Mouse (Mus musculus): ENCODE data around the gene Dpysl5.
"Not testable (repeated sequence)": the region's sequence is repeated elsewhere in the genome, so short reads cannot be mapped to it uniquely, and the experiment has no call there.

Gene Dpysl5

DNA sequence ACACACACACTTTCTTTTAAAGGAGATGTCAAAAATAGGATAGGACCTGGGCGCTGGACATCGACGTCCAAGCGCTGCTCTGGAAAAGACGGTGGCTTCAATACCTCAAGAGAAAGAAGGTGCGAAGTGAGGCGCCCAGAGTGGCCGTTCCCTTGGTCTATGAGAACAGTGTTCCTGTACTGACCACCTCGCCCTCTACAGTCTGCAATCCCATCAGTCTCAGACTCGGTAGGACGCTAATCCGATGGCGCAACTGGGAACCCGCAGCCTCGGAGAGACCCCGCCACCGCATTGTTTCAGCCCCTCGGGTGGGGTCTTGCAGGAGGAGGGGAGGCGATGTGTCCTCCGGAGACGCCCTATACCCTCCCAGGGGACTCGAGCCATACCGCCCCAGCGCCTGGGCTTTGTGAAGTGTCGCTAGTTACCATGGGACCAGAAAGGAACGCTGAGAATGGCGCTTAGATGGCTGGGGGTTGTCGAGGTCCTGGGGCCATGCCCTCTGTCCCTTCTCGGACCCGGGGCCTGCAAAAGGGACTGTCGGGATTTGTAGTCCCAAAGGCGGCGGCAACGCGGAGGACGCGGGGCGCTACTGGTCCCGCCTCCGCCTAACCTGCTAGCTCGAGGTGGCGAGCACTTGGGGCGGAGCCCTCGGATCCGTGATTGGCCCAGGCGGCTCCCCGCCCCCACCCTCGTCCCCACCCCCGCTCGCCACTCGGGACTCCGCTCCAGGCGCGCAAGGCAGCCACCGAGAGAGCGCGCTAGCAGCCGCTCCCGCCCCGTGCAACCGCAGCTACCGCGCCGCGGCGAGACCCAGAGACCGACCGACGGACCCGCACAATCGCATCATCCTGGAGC lies at the start of gene Dpysl5:
Gene Dpysl5 (plus strand): TSS at position 418 of the 855 bp plus-strand sequence.
- peak; percentile 55 to 62 for DNase-seq (ENCODE audit: low spot score in 2 of 2)

DNA sequence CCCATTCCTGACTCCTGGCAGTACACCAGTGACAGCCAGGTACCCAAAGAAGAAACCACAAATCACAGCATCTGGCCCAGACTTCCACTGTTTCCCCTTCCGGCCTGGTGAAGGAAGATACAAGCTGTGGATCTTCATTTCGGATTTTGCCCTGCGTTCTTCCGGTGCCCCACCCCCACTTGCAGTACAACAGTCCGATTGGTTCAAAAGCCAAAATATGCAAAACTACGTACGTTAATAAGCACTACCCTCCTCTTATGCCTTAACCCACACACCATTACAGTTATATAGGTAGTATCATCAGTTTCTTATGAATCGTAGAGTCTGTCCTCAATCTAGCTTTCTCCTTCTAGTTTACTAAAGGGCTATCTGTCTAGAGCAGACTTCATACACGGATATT lies 46.0 kb upstream of the Dpysl5 start:
- DNase-seq (ENCODE audit: low spot score in 2 of 2): no peak

DNA sequence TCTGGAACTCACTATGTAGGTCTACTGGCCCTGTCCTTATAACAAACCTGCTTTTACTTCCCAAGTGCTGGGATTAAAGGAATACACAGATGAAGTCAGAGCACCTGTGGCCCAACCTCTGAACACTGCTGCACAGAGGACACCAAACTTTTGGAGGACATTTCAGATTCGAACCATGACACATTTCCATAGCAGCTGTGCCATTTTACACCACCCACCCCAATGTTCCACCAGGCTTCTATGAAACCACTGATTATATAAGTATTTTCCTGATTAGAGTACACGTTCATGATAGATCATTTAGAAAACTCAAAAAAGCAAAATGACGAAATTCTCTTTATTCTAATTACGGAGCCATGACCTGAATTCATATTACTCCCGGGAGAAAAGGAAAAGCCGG lies 45.4 kb upstream of the Dpysl5 start:
- DNase-seq (ENCODE audit: low spot score in 2 of 2): peak in 1 of 2 experiments; percentile 15

DNA sequence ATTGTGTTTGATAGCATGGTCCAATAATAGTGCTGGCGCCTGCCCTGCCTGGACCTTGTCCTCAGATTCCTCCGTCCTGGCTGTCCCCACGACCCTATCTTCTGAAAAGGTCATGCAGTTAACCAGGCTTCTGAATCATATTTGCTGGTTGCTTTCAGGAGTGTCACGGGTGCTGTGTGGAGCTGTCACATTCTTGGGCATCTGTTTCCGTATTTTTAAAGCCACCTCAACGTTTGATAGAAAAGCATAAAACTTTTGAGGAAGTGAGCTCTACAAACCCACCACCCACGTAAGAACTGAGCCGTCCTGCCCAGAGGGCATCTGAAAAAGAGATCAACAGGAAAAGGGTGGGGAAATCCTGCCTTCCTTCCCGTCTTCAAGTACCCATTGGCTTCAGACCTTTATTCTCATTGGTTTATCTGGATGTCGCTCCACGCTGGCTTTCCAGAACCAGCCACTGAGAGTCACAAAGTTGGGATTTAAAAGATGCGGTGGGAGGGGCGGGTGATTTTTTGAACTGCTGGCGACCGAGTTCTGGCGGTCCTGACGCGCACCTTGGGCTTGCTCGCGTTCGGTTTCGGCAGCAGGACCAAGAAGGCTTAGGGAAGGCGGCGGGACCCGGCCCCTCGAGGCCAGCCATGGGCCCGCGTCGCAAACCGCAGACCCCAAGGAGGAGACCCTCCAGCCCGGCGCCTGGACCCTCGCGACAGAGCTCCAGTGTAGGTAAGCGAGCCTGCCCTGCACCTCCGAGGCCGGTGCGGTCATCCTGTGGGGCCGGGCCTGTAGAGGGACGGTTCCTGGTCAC lies 44.8 kb upstream of the Dpysl5 start, which contains the start of gene Cenpa:
Gene Cenpa (plus strand): TSS at position 387 of the 805 bp plus-strand sequence.
- DNase-seq (ENCODE audit: low spot score in 2 of 2): peak; percentile 94 to 96

DNA sequence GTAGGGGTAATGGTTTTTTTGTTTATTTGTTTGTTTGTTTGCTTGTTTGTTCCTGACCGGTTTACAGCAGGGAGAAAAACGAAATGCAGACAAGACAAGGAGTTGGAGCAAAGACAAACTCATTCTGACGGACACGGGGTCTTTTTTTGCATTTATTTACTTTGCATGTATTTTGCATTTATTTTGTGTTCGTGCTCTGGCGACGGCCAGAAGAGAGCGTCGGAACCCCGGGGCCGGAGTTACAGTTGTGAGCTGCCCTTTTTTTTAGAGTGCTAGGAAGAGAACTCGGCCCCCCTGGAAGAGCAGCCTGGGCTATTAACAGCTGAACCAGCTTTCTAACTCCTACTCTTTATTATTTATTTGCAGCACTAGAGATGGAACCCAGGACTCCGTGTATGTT lies 44.1 kb upstream of the Dpysl5 start:
- DNase-seq (ENCODE audit: low spot score in 2 of 2): peak in 1 of 2 experiments; percentile 17

DNA sequence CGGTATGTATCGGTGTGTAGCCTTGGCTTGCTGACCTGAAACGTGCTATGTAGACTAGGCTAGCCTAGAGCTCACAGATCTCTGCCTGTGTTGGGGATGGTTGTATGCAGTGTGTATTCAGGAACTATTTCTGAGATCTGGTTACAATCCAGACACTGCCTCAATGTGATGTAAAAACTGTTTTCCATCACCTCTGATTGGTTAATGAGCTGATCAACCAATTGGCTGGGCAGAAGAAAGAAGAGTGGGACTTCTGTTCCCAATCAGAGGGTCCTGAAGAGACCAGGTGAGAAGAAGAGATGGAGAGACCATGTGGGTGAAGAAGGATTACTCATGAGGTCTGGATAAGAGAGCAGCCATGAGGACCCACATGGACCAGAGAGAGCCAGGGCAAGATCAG lies 43.7 kb upstream of the Dpysl5 start:
- no peak for DNase-seq (ENCODE audit: low spot score in 2 of 2)

DNA sequence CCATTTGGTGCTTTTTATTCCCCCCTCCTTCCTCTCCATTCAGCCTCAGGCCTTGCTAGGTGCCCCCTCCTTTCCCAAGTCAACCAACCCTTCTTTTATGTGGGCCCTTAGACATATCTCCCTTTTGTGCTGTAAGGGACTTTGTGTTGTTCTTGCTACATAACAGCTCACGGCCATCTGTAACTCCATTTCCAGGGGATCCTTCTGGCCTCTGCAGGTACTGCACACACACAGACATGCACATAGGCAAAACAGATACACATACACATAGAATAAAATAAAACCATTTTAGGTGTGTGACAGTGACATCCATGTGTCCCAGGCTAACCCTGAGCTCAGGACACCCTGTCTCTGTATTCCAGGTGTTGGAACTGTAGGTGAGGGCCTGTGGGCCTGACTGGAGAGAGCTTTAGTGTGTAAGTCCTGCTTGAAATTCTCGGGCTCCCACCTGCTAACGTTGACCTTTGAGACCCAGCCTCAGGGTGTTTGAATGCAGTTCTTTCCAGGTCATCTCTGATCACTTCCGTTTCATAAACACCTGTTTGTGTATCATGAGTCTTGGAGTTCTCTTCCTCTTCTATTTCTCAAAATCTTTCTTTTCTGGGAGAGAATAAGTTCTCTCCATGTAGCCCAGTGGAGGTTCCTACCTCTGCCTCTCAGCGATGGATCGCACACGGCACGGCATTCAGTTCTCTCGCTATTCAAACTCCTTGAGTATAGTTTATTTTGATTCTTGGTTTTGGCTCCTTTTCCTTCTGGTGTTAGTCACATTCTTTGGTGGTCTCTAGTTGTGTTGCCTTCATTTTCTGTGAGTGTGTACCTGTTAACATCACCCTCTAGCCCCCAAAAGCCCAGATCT lies 42.5 kb upstream of the Dpysl5 start:
- DNase-seq (ENCODE audit: low spot score in 2 of 2): no peak

DNA sequence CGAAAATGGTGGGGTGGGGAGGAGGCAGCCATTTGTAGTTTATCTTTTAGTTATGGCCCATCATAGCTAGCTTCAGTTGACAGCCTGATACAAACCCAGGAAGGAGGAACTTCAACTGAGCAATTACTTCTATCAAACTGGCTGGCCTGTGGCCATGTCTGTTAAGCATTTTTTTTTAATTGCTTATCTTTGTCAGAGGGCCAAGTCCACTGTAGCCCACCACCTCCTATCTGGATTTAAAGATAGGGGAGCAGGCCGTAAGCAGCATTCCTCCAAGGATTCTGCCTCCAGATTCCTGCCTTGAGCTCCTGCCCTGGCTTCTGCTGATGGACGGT lies 41.9 kb upstream of the Dpysl5 start:
- no peak for DNase-seq (ENCODE audit: low spot score in 2 of 2)

DNA sequence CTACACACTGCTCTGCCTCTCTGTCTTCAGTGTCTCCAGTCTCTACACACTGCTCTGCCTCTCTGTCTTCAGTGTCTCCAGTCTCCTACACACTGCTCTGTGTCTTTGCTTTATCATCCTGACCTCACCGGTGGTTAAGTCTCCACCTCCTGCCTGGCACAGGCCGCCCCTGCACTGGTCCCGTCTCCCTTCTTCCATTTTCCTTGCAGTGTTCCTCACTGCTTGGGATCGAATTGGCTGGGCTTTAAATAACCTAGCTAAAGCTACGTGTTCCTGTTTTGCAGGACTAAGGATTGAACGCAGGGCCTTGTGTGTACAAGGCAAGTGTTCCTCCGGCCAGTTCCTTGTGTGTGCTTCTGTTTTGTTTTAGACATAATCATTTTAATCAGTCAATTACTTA lies 41.3 kb upstream of the Dpysl5 start:
- DNase-seq (ENCODE audit: low spot score in 2 of 2): no peak

DNA sequence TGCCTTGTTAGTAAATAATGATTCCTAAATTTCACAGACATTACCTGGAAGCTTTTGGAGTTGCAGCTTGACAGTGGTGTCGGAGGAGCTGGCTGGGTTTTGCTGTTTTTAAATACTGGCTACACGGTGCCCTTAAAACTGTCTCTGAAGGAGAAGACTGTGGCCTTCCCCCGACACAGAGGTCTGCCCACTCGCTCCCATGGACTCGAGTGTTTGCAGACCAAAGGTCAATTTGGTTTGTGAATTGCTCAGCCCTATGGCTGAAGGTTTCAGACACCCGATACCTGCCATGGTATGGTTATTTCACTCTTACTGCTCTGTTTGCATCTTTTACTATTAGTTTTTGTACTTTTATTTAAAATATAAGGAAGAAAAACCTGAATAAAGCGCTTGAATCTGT lies 37.4 kb upstream of the Dpysl5 start:
- DNase-seq (ENCODE audit: low spot score in 2 of 2): no peak

DNA sequence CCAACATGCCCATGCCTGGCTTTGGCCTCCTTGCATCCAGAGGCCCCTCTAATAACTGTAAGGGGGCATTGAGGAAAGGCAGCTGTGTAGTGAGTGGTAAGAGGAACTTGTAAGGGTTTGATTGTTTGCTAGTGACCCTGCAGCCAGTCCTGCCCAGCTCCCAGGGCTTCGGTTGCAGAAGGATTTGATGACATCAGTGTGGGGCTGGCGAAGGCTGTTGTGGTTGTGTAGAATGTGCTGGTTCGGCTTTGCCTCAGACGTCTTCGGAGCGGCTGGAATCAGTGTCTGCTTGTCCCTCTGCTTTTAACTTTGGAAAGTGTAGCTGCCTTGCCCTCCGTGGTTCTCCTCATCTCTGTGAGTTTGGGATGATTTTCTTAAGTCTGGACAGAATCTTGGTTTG lies 34.6 kb upstream of the Dpysl5 start:
- DNase-seq (ENCODE audit: low spot score in 2 of 2): no peak

DNA sequence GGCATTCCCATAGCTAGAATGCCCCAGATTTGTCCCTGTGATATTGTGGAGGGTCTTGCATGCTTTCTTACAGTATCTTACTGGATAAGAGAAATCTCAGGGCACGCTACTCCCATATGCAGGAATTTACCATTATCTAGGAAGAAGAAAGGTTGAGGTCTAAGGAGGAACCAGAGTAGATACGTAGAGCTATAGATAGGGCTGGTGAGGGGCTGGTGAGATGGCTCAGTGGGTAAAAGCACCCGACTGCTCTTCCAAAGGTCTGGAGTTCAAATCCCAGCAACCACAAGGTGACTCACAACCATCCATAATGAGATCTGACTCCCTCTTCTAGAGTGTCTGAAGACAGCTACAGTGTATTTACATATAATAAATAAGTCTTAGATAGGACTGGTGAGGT lies 33.3 kb upstream of the Dpysl5 start:
- not testable (repeated sequence) for DNase-seq (ENCODE audit: low spot score in 2 of 2)

DNA sequence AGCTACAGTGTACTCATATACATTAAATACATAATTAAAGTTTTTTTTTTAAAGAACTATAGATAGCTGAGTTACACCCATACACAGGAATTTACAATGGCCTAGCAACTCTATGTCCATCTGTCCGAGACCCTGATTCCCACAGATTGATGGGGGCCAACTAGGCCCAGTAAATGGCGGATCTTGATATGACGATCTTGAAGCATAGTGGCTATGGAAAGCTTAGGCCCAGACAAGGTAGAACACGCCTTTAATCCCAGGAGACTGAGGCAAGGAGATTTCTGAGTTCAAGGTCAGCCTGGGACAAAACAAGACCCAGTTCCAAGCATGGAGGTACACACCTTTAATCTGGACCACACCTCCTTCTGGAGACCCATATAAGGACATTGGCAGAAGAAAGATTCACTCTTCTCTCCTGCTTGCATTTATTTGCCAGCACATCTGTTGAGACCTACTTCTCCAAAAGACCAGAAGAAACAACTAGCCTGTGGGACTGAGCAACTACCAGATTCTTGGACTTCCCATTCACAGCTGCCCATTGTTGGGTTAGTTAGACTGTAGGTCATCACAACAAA lies 32.6 kb upstream of the Dpysl5 start:
- no peak for DNase-seq (ENCODE audit: low spot score in 2 of 2)

DNA sequence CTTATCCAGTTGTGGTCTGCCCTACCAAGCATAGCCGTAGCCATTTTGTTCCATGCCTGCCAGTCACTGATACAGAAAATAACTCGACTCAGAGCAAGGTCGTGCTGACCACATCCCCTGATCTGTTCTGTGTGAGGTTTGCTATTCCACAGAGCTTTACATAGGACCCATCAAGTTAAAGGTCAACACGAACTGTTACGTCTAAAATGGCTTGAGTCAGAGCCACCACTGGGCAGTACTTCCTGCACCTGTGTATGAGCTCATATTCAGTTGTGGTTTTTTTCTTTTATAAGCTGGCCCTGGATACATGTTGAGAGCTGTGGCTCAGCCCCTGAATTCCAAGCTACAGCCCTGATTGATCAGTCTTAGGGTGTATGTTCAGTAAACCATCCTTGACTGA lies 31.8 kb upstream of the Dpysl5 start:
- DNase-seq (ENCODE audit: low spot score in 2 of 2): no peak

DNA sequence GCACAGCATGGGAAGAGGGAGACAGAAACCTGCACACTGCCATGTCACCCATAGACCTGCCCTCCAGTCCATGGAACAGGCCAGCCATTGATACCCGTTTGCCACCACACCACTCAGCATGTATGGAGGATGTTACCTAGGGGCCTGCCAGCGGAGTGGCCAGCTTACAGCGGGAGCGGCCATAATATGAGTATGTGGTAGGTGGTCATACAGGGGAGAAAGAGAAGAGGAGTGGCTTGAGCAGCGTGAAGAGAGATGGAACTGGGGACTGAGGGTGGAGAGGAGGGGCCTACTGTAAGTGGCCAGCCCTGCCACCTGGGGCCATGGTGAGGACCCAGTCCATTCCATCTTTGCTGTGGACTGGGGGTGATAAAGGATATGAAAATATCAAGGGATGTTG lies 29.4 kb upstream of the Dpysl5 start:
- DNase-seq (ENCODE audit: low spot score in 2 of 2): no peak

DNA sequence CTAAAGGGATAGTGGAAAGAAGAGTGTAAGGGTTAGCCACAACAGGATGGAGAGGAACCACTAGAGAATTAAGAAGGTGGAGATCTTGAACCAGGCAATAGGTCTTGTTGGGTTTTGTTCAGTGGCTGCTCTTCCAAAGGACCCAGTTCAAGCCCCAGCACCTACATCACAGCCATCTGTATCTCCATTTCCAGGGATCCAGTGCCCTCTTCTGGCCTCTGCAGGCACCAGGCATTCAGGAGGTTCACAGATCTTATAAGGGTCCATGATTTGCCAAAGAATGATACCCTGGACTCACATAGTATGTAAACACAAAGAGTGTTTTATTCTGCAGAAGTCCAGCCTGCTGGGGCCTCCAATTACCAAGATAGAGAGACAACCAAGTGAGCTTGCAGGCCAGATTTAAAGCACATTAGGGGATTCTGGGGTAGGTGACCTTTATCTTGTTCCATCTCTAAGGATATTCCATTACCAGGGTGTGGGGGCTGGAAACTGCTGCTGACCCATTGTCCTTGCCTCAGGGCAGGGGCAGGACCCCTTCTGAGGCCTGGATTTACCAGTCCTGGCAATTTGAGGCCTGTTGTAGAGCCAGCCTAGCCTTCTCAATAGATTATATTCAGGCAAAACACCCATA lies 28.3 kb upstream of the Dpysl5 start:
- no peak for DNase-seq (ENCODE audit: low spot score in 2 of 2)

DNA sequence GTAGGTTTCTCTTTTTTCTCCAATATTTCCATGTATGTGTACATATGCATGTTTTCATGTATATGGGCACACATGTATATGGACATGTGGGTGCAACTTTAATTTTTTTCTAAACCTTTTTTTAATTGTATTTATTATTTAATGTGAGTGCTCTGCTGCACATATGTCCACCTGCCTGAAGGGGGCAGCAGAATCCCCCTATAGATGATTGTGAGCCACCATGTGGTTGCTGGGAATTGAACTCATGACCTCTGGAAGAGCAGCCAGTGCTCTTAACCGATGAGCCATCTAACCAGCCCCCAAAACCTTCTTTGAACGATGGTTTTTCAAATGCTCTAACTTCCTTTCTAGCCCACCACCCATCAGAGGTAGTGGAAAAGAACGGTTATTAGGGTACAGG lies 27.4 kb upstream of the Dpysl5 start:
- DNase-seq (ENCODE audit: low spot score in 2 of 2): no peak

DNA sequence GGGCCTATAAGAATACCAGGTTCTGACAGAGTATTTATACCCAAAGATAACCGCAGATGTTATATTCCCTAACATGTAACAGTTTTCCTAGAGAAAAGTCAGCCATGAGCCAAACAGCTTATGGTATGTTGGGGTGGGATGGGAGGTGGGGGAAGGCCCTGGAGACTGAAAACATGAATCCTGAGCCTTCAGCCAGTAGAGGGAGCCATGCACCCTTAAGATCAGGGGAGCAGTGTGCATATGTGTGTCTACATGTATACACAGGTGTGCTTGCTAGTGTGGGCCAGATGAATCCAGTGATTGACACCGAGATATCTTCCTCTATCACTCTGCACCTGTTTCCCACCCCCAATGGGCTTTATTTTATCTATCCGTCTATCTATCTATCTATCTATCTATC lies 24.6 kb upstream of the Dpysl5 start:
- no peak for DNase-seq (ENCODE audit: low spot score in 2 of 2)

DNA sequence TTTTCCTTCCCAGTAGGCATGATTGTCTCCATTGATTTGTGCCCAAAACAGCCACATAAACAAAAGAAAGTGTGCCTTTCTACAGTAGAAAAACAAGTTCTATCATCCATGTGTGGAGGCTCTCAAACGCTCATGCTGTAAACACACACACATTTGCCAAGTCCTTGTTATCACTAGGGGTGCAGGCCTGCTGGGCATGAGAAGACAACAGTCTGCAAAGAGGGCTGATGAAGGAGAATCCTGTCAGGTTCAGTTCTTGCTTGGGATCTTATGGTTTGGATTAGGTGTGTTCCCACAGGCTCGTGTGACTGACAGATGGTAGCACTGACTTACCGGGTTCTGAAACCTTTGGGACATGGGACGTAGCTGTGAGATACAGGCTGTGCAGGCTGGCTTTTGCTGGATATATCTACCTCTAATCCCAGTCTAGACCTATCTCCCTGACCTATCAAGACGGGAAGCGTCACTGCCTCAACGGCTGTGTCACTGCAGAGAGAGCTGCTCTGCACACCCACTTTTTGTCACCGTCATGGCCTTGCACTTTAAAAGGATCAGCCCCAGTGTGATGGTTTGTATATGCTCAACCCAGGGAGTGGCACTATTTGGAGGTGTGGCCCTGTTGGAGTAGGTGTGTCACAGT lies 10.9 kb upstream of the Dpysl5 start:
- no peak for DNase-seq (ENCODE audit: low spot score in 2 of 2)

DNA sequence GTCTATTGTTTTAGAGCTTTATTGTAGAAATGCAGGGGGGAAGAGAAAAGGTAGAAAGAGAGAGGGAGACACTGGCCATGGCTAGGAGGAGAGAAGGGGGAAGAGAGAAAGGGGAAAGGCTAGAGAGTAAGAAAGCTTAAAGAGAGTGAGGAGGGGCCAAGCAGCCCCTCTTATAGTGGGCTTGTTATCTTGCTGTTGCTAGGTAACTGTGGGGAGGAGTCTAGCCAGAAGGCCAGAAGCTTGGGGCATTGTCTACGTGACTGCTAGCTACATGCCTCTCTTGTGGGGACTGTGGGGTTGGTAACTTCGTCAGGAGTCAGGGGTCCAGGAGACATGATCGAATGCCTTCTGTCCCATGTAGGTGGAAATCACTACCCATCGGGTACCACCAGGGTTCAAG lies 10.0 kb upstream of the Dpysl5 start:
- DNase-seq (ENCODE audit: low spot score in 2 of 2): not testable (repeated sequence)

DNA sequence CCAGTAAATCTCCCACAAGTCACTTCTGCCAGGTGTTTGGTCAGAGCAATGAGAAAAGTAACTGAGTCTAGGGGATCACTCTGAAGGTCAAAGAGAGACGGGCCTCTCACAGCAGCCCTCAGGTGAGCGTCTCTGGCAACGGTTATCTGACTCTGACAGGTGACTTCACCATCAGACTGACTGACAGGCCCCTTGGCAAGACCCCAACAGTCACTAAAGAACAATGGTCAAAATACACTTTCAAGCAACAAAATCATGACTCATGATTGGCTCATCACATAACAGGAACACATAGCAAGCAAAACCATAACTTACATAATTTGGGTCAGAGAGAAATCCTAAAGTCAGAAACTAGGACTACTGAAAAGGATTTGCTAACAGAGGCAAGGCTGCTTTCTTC lies 9.5 kb upstream of the Dpysl5 start:
- no peak for DNase-seq (ENCODE audit: low spot score in 2 of 2)
